20 mouse cellular contexts compared by ENCODE assay signal in genomic region chr5:19906636-19907035, GRCm38 (mm10).
A peak's percentile ranks its signal among the peaks of the same experiment; 100 is the strongest.
DNase-seq lines count a peak whose midpoint lies in the region; ATAC-seq lines count a peak whose summit lies in the region.
"Had no signal": no experiment of that assay in that cellular context is flagged by ENCODE, and none has a peak within 500 bp of the region (broad histone marks: within the 10 kb centered on the region; RNA-seq: fewer than 3 reads in every experiment).

No protein-coding gene starts in this region.

- no peaks in the 10 kb centered on the region for H3K27me3 ChIP-seq in forebrain, embryonic 11.5 days (ENCODE audit: control insufficient read depth, insufficient read depth, low read length)
- H3K27me3 ChIP-seq in forebrain, embryonic 16.5 days (replicated peaks; ENCODE audit: control insufficient read depth, insufficient read depth, low read length): no peaks in the 10 kb centered on the region
- H3K27me3 ChIP-seq in kidney, embryonic 14.5 days (ENCODE audit: control insufficient read depth, insufficient read depth, low read length): peaks cover 10% of the 10 kb centered on the region; the same call in 1 of the 2 replicates
- no peaks in the 10 kb centered on the region for H3K27me3 ChIP-seq in midbrain, embryonic 14.5 days (ENCODE audit: control insufficient read depth, insufficient read depth, low read length)
- H3K27me3 ChIP-seq in midbrain, embryonic 11.5 days (ENCODE audit: control insufficient read depth, insufficient read depth, low read length): no peaks in the 10 kb centered on the region
- H3K27me3 ChIP-seq in forebrain, embryonic 14.5 days (replicated peaks; ENCODE audit: control insufficient read depth, insufficient read depth, low read length): no peaks in the 10 kb centered on the region

- H3K27ac ChIP-seq in forebrain, embryonic 11.5 days (ENCODE audit: low read depth, low read length): no peak overlapping the region
- no peak overlapping the region for H3K27ac ChIP-seq in forebrain, embryonic 16.5 days (ENCODE audit: low read length)
- H3K27ac ChIP-seq in kidney, embryonic 14.5 days (ENCODE audit: low read depth, low read length): no peak overlapping the region
- no peak overlapping the region for H3K27ac ChIP-seq in midbrain, embryonic 14.5 days (replicated peaks; ENCODE audit: low read depth, low read length)
- H3K27ac ChIP-seq in midbrain, embryonic 11.5 days (ENCODE audit: low read depth, low read length): no peak overlapping the region
- no peak overlapping the region for H3K27ac ChIP-seq in forebrain, embryonic 14.5 days (ENCODE audit: low read depth, low read length)
- H3K27ac ChIP-seq: embryonic facial prominence, embryonic 10.5 days; heart, embryonic 13.5 days; hindbrain, postnatal 0 days had no signal

- H3K4me3 ChIP-seq in forebrain, embryonic 11.5 days (ENCODE audit: low read depth, low read length): no peak overlapping the region
- H3K4me3 ChIP-seq in forebrain, embryonic 16.5 days (replicated peaks; ENCODE audit: low read length): no peak overlapping the region
- no peak overlapping the region for H3K4me3 ChIP-seq in kidney, embryonic 14.5 days (ENCODE audit: low read length)
- H3K4me3 ChIP-seq in midbrain, embryonic 14.5 days (replicated peaks; ENCODE audit: low read depth, low read length): no peak overlapping the region
- no peak overlapping the region for H3K4me3 ChIP-seq in midbrain, embryonic 11.5 days (ENCODE audit: low read depth, low read length)
- H3K4me3 ChIP-seq in forebrain, embryonic 14.5 days (ENCODE audit: low read depth, low read length): no peak overlapping the region

- DNase-seq in forebrain, embryonic 11.5 days (ENCODE audit: low spot score): no peak
- DNase-seq in kidney, postnatal 25 days: no peak
- peak; percentile 30 for DNase-seq in midbrain, embryonic 14.5 days
- no peak for DNase-seq in midbrain, embryonic 11.5 days (ENCODE audit: low spot score, missing footprints)
- DNase-seq in forebrain, embryonic 14.5 days (ENCODE audit: low spot score): peak; percentile 19
- no peak for DNase-seq in MN1 (ENCODE audit: low spot score)
- DNase-seq: adrenal gland, postnatal 14 days; B cell, adult 2 months; cerebellum, adult 2 months; gastrocnemius, postnatal 14 days; heart, postnatal 36 days had no signal

- H3K4me2 ChIP-seq in forebrain, embryonic 11.5 days (ENCODE audit: low read depth, low read length, severe bottlenecking): no peak overlapping the region
- no peak overlapping the region for H3K4me2 ChIP-seq in forebrain, embryonic 16.5 days (ENCODE audit: low read length)
- H3K4me2 ChIP-seq in kidney, embryonic 14.5 days (replicated peaks; ENCODE audit: low read depth, low read length): no peak overlapping the region
- no peak overlapping the region for H3K4me2 ChIP-seq in midbrain, embryonic 14.5 days (ENCODE audit: low read length)
- H3K4me2 ChIP-seq in midbrain, embryonic 11.5 days: no peak overlapping the region
- H3K4me2 ChIP-seq in forebrain, embryonic 14.5 days (ENCODE audit: low read length): 0 out of 2 replicates have a peak overlapping the region, but pooled peaks have one; percentile 2

- no peaks in the 10 kb centered on the region for H3K36me3 ChIP-seq in forebrain, embryonic 11.5 days (ENCODE audit: control insufficient read depth, insufficient read depth, low read length)
- H3K36me3 ChIP-seq in forebrain, embryonic 16.5 days (ENCODE audit: control insufficient read depth, insufficient read depth): no peaks in the 10 kb centered on the region
- H3K36me3 ChIP-seq in kidney, embryonic 14.5 days (ENCODE audit: control insufficient read depth, insufficient read depth, low read length): no peaks in the 10 kb centered on the region
- H3K36me3 ChIP-seq in midbrain, embryonic 14.5 days (ENCODE audit: control insufficient read depth, insufficient read depth, low read length): no peaks in the 10 kb centered on the region
- H3K36me3 ChIP-seq in midbrain, embryonic 11.5 days (ENCODE audit: control insufficient read depth, insufficient read depth, low read length): no peaks in the 10 kb centered on the region
- H3K36me3 ChIP-seq in forebrain, embryonic 14.5 days (ENCODE audit: control insufficient read depth, insufficient read depth, low read length): no peaks in the 10 kb centered on the region
- H3K36me3 ChIP-seq: embryonic facial prominence, embryonic 10.5 days; G1E; heart, embryonic 13.5 days had no signal

- H3K9ac ChIP-seq in forebrain, embryonic 11.5 days (ENCODE audit: low read length): no peak overlapping the region
- no peak overlapping the region for H3K9ac ChIP-seq in forebrain, embryonic 16.5 days (replicated peaks; ENCODE audit: low read depth, low read length)
- H3K9ac ChIP-seq in kidney, embryonic 14.5 days (ENCODE audit: low read depth, low read length): no peak overlapping the region
- no peak overlapping the region for H3K9ac ChIP-seq in midbrain, embryonic 14.5 days (replicated peaks; ENCODE audit: low read length)
- no peak overlapping the region for H3K9ac ChIP-seq in midbrain, embryonic 11.5 days (ENCODE audit: low read length)
- no peak overlapping the region for H3K9ac ChIP-seq in forebrain, embryonic 14.5 days (ENCODE audit: low read length)
- H3K9ac ChIP-seq: heart, embryonic 13.5 days had no signal

- peaks cover 3% of the 10 kb centered on the region; the same call in 1 of the 2 replicates for H3K4me1 ChIP-seq in forebrain, embryonic 11.5 days (replicated peaks; ENCODE audit: control insufficient read depth, insufficient read depth, low read length)
- H3K4me1 ChIP-seq in forebrain, embryonic 16.5 days (replicated peaks; ENCODE audit: control insufficient read depth, insufficient read depth, low read length): peaks cover 3% of the 10 kb centered on the region
- H3K4me1 ChIP-seq in kidney, embryonic 14.5 days (ENCODE audit: control insufficient read depth, insufficient read depth, low read length): no peaks in the 10 kb centered on the region; the same call in 1 of the 2 replicates
- H3K4me1 ChIP-seq in midbrain, embryonic 14.5 days (ENCODE audit: control insufficient read depth, insufficient read depth, low read length): 0 out of 2 replicates have a peak, but pooled peaks cover 5% of the 10 kb centered on the region
- H3K4me1 ChIP-seq in midbrain, embryonic 11.5 days (ENCODE audit: control insufficient read depth, insufficient read depth, low read length): peaks cover 4% of the 10 kb centered on the region
- peaks cover 13% of the 10 kb centered on the region for H3K4me1 ChIP-seq in forebrain, embryonic 14.5 days (ENCODE audit: control insufficient read depth, insufficient read depth, low read length)

- H3K9me3 ChIP-seq in forebrain, embryonic 11.5 days (ENCODE audit: control insufficient read depth, low read length): no peaks in the 10 kb centered on the region
- no peaks in the 10 kb centered on the region for H3K9me3 ChIP-seq in forebrain, embryonic 16.5 days (ENCODE audit: control insufficient read depth, low read length)
- H3K9me3 ChIP-seq in kidney, embryonic 14.5 days (ENCODE audit: control insufficient read depth, low read length): no peaks in the 10 kb centered on the region
- no peaks in the 10 kb centered on the region for H3K9me3 ChIP-seq in midbrain, embryonic 14.5 days (ENCODE audit: control insufficient read depth, low read length)
- no peaks in the 10 kb centered on the region for H3K9me3 ChIP-seq in midbrain, embryonic 11.5 days (ENCODE audit: control insufficient read depth, low read length)
- H3K9me3 ChIP-seq in forebrain, embryonic 14.5 days (replicated peaks; ENCODE audit: control insufficient read depth, low read length): no peaks in the 10 kb centered on the region
- H3K9me3 ChIP-seq: embryonic facial prominence, embryonic 10.5 days; G1E; heart, embryonic 13.5 days had no signal

- 63% methylated on average over 4 of the region's 4 CpGs for WGBS in forebrain, embryonic 11.5 days
- 44% methylated on average over 4 of the region's 4 CpGs for WGBS in forebrain, embryonic 16.5 days
- WGBS in kidney, embryonic 14.5 days: 83% methylated on average over 4 of the region's 4 CpGs
- 70% methylated on average over 4 of the region's 4 CpGs for WGBS in midbrain, embryonic 14.5 days
- 82% methylated on average over 4 of the region's 4 CpGs for WGBS in midbrain, embryonic 11.5 days
- 42% methylated on average over 4 of the region's 4 CpGs for WGBS in forebrain, embryonic 14.5 days

- peak; percentile 37 for ATAC-seq in forebrain, embryonic 11.5 days (replicated peaks; ENCODE audit: low FRiP score)
- no peak for ATAC-seq in forebrain, embryonic 16.5 days
- 0 out of 2 replicates have a peak, but pooled peaks have one; percentile 20 for ATAC-seq in kidney, embryonic 14.5 days (ENCODE audit: low FRiP score, low TSS enrichment)
- peak; percentile 18; the same call in 1 of the 2 replicates for ATAC-seq in midbrain, embryonic 14.5 days (ENCODE audit: low FRiP score, low TSS enrichment)
- no peak for ATAC-seq in midbrain, embryonic 11.5 days (ENCODE audit: low FRiP score)
- ATAC-seq in forebrain, embryonic 14.5 days: peak; percentile 9; the same call in 1 of the 2 replicates
- ATAC-seq: activated CD4-positive, CD25-positive, alpha-beta regulatory T cell, adult 4 months; CD4-positive, CD25-positive, alpha-beta regulatory T cell, adult 4 months; Patski had no signal

Comparison
In these comparisons a context has a peak if more than half of its experiments do, and no peak if none do; other contexts are left out.
1. ATAC-seq: peak in forebrain, embryonic 11.5 days (single experiment), kidney, embryonic 14.5 days (single experiment), midbrain, embryonic 14.5 days (single experiment) and forebrain, embryonic 14.5 days (single experiment); none in forebrain, embryonic 16.5 days (single experiment) and midbrain, embryonic 11.5 days (single experiment).
2. DNase-seq: peak in midbrain, embryonic 14.5 days (single experiment) and forebrain, embryonic 14.5 days (single experiment); none in forebrain, embryonic 11.5 days (single experiment), kidney, postnatal 25 days (0 of 2), midbrain, embryonic 11.5 days (single experiment) and MN1 (single experiment).